Mouse (Mus musculus) embryo, embryonic 10.5 days (tissue): ENCODE measurements around the gene Rbp4.

ENCODE experiments used
- DNase-seq: peaks from one replicate; pipeline ENCODE4 v3.0.0-alpha.2; 2015; ENCODE audit warnings: low spot score

Rbp4 gene

GRCm38 (mm10) chr19:38125219-38125610 lies at the start of gene Rbp4:
Rbp4 (minus strand) TSS chr19:38125281.
- DNase-seq = no peak

GRCm38 (mm10) chr19:38164633-38165032 lies 39.6 kb upstream of the Rbp4 start:
- no peak for DNase-seq

- DNase-seq = no peak
Observed at GRCm38 (mm10) chr19:38161648-38162354, 36.7 kb upstream of the Rbp4 start.

- DNase-seq = no peak
Observed at GRCm38 (mm10) chr19:38156243-38156642, 31.2 kb upstream of the Rbp4 start.

GRCm38 (mm10) chr19:38143540-38144271 lies 18.6 kb upstream of the Rbp4 start:
- no peak for DNase-seq

GRCm38 (mm10) chr19:38134806-38135205 lies 9.7 kb upstream of the Rbp4 start:
- no peak for DNase-seq

GRCm38 (mm10) chr19:38133986-38134385 lies 8.9 kb upstream of the Rbp4 start:
- DNase-seq = no peak

- no peak for DNase-seq
Observed at GRCm38 (mm10) chr19:38132481-38132880, 7.4 kb upstream of the Rbp4 start, which contains the start of gene Pde6c. Pde6c (plus strand) TSS chr19:38132781.

- no peak for DNase-seq
Observed at GRCm38 (mm10) chr19:38126656-38127055, 1.6 kb upstream of the Rbp4 start.

- DNase-seq = peak; percentile 44
Observed at GRCm38 (mm10) chr19:38124401-38125218, 471 bp downstream of the Rbp4 start.

GRCm38 (mm10) chr19:38123921-38124320 lies 1.2 kb downstream of the Rbp4 start:
- DNase-seq = no peak

- DNase-seq = no peak
Observed at GRCm38 (mm10) chr19:38120123-38120760, 4.8 kb downstream of the Rbp4 start.

GRCm38 (mm10) chr19:38114834-38115491 lies 10.1 kb downstream of the Rbp4 start:
- no peak for DNase-seq

GRCm38 (mm10) chr19:38112575-38112974 lies 12.5 kb downstream of the Rbp4 start:
- DNase-seq = no peak

GRCm38 (mm10) chr19:38111056-38111455 lies 14.0 kb downstream of the Rbp4 start:
- no peak for DNase-seq

- DNase-seq = no peak
Observed at GRCm38 (mm10) chr19:38109506-38110242, 15.4 kb downstream of the Rbp4 start.

GRCm38 (mm10) chr19:38107871-38108270 lies 17.2 kb downstream of the Rbp4 start:
- no peak for DNase-seq

- peak; percentile 41 for DNase-seq
Observed at GRCm38 (mm10) chr19:38096858-38097758, 28.0 kb downstream of the Rbp4 start, which contains the start of gene Ffar4. Ffar4 (plus strand) TSS chr19:38097071.

- DNase-seq = peak; percentile 23
Observed at GRCm38 (mm10) chr19:38096231-38096630, 28.9 kb downstream of the Rbp4 start.
